Mouse (Mus musculus): ENCODE measurements at regions not wholly inside any gene's neighbourhood (a gene's known extent, or its start where the extent isn't known, plus 50 kb on each side); places are given as distances from the start of the nearest gene placed in this dataset.

GRCm38 (mm10) chr4:64635256-64635962 is 488.6 kb upstream of the Pappa start:
- H3K9ac ChIP-seq, result no peak overlapping the region
- H3K4me3 ChIP-seq, result no peak overlapping the region
- H3K4me1 ChIP-seq (replicated peaks), result no peaks in the 10 kb centered on the region
- no peaks in the 10 kb centered on the region for H3K9me3 ChIP-seq
- H3K27ac ChIP-seq (replicated peaks), result no peak overlapping the region
- H3K27me3 ChIP-seq, result no peaks in the 10 kb centered on the region
- H3K4me2 ChIP-seq, result no peak overlapping the region
- WGBS, result 91% methylated on average over 2 of the region's 2 CpGs
- no peaks in the 10 kb centered on the region for H3K36me3 ChIP-seq
- no peak for ATAC-seq (ENCODE audit: low FRiP score, low read depth)

- Histone ChIP-seq H3K4me2 (no peak overlapping the region), H3K9me3 (no peaks in the 10 kb centered on the region), H3K4me1 (replicated peaks) (no peaks in the 10 kb centered on the region), H3K27me3 (no peaks in the 10 kb centered on the region), H3K4me3 (no peak overlapping the region), H3K27ac (replicated peaks) (no peak overlapping the region), H3K9ac (no peak overlapping the region), H3K36me3 (no peaks in the 10 kb centered on the region)
- no peak for ATAC-seq (ENCODE audit: low FRiP score, low read depth)
- 90% methylated on average over 3 of the region's 3 CpGs for WGBS
Observed at GRCm38 (mm10) chr4:64640056-64640455, 483.9 kb upstream of the Pappa start.

- no peak overlapping the region for H3K9ac ChIP-seq
- whole genome bisulfite sequencing, result 88% methylated on average over 1 of the region's 1 CpGs
- no peak overlapping the region for H3K27ac ChIP-seq (replicated peaks)
- no peak for ATAC-seq (ENCODE audit: low FRiP score, low read depth)
- no peak overlapping the region for H3K4me3 ChIP-seq
- no peak overlapping the region for H3K4me2 ChIP-seq
- H3K9me3 ChIP-seq, result no peaks in the 10 kb centered on the region
- H3K27me3 ChIP-seq, result no peaks in the 10 kb centered on the region
- H3K36me3 ChIP-seq, result no peaks in the 10 kb centered on the region
- H3K4me1 ChIP-seq (replicated peaks), result no peaks in the 10 kb centered on the region
Observed at GRCm38 (mm10) chr4:64640976-64641375, 483.0 kb upstream of the Pappa start.

- Histone ChIP-seq H3K27ac (replicated peaks) (no peak overlapping the region), H3K4me2 (no peak overlapping the region), H3K9me3 (no peaks in the 10 kb centered on the region), H3K27me3 (no peaks in the 10 kb centered on the region), H3K4me3 (no peak overlapping the region), H3K4me1 (replicated peaks) (no peaks in the 10 kb centered on the region), H3K36me3 (no peaks in the 10 kb centered on the region), H3K9ac (no peak overlapping the region)
- no peak for ATAC-seq (ENCODE audit: low FRiP score, low read depth)
- WGBS, result 92% methylated on average over 2 of the region's 2 CpGs
Observed at GRCm38 (mm10) chr4:64645141-64645540, 478.8 kb upstream of the Pappa start.

- H3K9me3 ChIP-seq, result no peaks in the 10 kb centered on the region
- H3K27me3 ChIP-seq, result no peaks in the 10 kb centered on the region
- H3K27ac ChIP-seq (replicated peaks), result no peak overlapping the region
- 78% methylated on average over 3 of the region's 3 CpGs for WGBS
- H3K36me3 ChIP-seq, result no peaks in the 10 kb centered on the region
- no peak overlapping the region for H3K9ac ChIP-seq
- ATAC-seq (ENCODE audit: low FRiP score, low read depth), result no peak
- H3K4me3 ChIP-seq, result no peak overlapping the region
- H3K4me2 ChIP-seq, result no peak overlapping the region
- H3K4me1 ChIP-seq (replicated peaks), result no peaks in the 10 kb centered on the region
Observed at GRCm38 (mm10) chr4:64654157-64654556, 469.8 kb upstream of the Pappa start.

- Histone ChIP-seq H3K4me1 (replicated peaks) (no peaks in the 10 kb centered on the region), H3K27ac (replicated peaks) (no peak overlapping the region), H3K27me3 (no peaks in the 10 kb centered on the region), H3K9me3 (no peaks in the 10 kb centered on the region), H3K9ac (no peak overlapping the region), H3K4me2 (no peak overlapping the region), H3K4me3 (no peak overlapping the region), H3K36me3 (no peaks in the 10 kb centered on the region)
- ATAC-seq (ENCODE audit: low FRiP score, low read depth), result no peak
Observed at GRCm38 (mm10) chr4:64655534-64655933, 468.4 kb upstream of the Pappa start.

- WGBS, result 96% methylated on average over 2 of the region's 2 CpGs
- H3K9me3 ChIP-seq, result no peaks in the 10 kb centered on the region
- H3K27me3 ChIP-seq, result no peaks in the 10 kb centered on the region
Observed at GRCm38 (mm10) chr4:64663722-64664121, 460.3 kb upstream of the Pappa start.

GRCm38 (mm10) chr4:64667998-64668397 is 456.0 kb upstream of the Pappa start:
- 89% methylated on average over 3 of the region's 3 CpGs for WGBS
- Histone ChIP-seq H3K4me3 (no peak overlapping the region), H3K9ac (no peak overlapping the region), H3K4me2 (no peak overlapping the region), H3K36me3 (no peaks in the 10 kb centered on the region), H3K9me3 (no peaks in the 10 kb centered on the region), H3K27me3 (no peaks in the 10 kb centered on the region), H3K27ac (replicated peaks) (no peak overlapping the region), H3K4me1 (replicated peaks) (no peaks in the 10 kb centered on the region)
- no peak for ATAC-seq (ENCODE audit: low FRiP score, low read depth)

More at GRCm38 (mm10) chr4:64663722-64664121, 460.3 kb upstream of the Pappa start:
- H3K4me3 ChIP-seq, result no peak overlapping the region
- ATAC-seq (ENCODE audit: low FRiP score, low read depth), result no peak
- H3K36me3 ChIP-seq, result no peaks in the 10 kb centered on the region
- no peak overlapping the region for H3K4me2 ChIP-seq
- H3K9ac ChIP-seq, result no peak overlapping the region
- H3K27ac ChIP-seq (replicated peaks), result no peak overlapping the region
- no peaks in the 10 kb centered on the region for H3K4me1 ChIP-seq (replicated peaks)

- no peak for ATAC-seq (ENCODE audit: low FRiP score, low read depth)
- WGBS, result 86% methylated on average over 2 of the region's 2 CpGs
Observed at GRCm38 (mm10) chr4:64669722-64670121, 454.3 kb upstream of the Pappa start.

GRCm38 (mm10) chr4:64676438-64676837 is 447.5 kb upstream of the Pappa start:
- Histone ChIP-seq H3K4me1 (replicated peaks) (no peaks in the 10 kb centered on the region), H3K4me3 (no peak overlapping the region), H3K9me3 (no peaks in the 10 kb centered on the region), H3K4me2 (no peak overlapping the region), H3K27ac (replicated peaks) (no peak overlapping the region), H3K9ac (no peak overlapping the region), H3K27me3 (no peaks in the 10 kb centered on the region), H3K36me3 (no peaks in the 10 kb centered on the region)
- ATAC-seq (ENCODE audit: low FRiP score, low read depth), result no peak
- WGBS, result 46% methylated on average over 6 of the region's 6 CpGs

More at GRCm38 (mm10) chr4:64669722-64670121, 454.3 kb upstream of the Pappa start:
- Histone ChIP-seq H3K9ac (no peak overlapping the region), H3K27ac (replicated peaks) (no peak overlapping the region), H3K9me3 (no peaks in the 10 kb centered on the region), H3K36me3 (no peaks in the 10 kb centered on the region), H3K4me3 (no peak overlapping the region), H3K27me3 (no peaks in the 10 kb centered on the region), H3K4me2 (no peak overlapping the region), H3K4me1 (replicated peaks) (no peaks in the 10 kb centered on the region)

GRCm38 (mm10) chr4:64676881-64677280 is 447.1 kb upstream of the Pappa start:
- no peaks in the 10 kb centered on the region for H3K4me1 ChIP-seq (replicated peaks)
- H3K27me3 ChIP-seq, result no peaks in the 10 kb centered on the region
- no peaks in the 10 kb centered on the region for H3K36me3 ChIP-seq
- no peak overlapping the region for H3K9ac ChIP-seq
- H3K4me3 ChIP-seq, result no peak overlapping the region
- no peaks in the 10 kb centered on the region for H3K9me3 ChIP-seq
- H3K4me2 ChIP-seq, result no peak overlapping the region
- 60% methylated on average over 5 of the region's 5 CpGs for WGBS
- H3K27ac ChIP-seq (replicated peaks), result no peak overlapping the region
- no peak for ATAC-seq (ENCODE audit: low FRiP score, low read depth)

GRCm38 (mm10) chr4:64684654-64685053 is 439.3 kb upstream of the Pappa start:
- no peaks in the 10 kb centered on the region for H3K9me3 ChIP-seq
- H3K27me3 ChIP-seq, result no peaks in the 10 kb centered on the region
- WGBS, result 83% methylated on average over 1 of the region's 1 CpGs
- no peaks in the 10 kb centered on the region for H3K4me1 ChIP-seq (replicated peaks)
- H3K27ac ChIP-seq (replicated peaks), result no peak overlapping the region
- H3K9ac ChIP-seq, result no peak overlapping the region
- H3K36me3 ChIP-seq, result no peaks in the 10 kb centered on the region
- no peak overlapping the region for H3K4me3 ChIP-seq
- no peak for ATAC-seq (ENCODE audit: low FRiP score, low read depth)
- no peak overlapping the region for H3K4me2 ChIP-seq

GRCm38 (mm10) chr4:64696134-64696533 is 427.8 kb upstream of the Pappa start:
- WGBS, result 30% methylated on average over 1 of the region's 1 CpGs
- H3K36me3 ChIP-seq, result no peaks in the 10 kb centered on the region
- H3K9ac ChIP-seq, result no peak overlapping the region
- no peaks in the 10 kb centered on the region for H3K9me3 ChIP-seq
- H3K4me1 ChIP-seq (replicated peaks), result no peaks in the 10 kb centered on the region
- no peaks in the 10 kb centered on the region for H3K27me3 ChIP-seq
- H3K27ac ChIP-seq (replicated peaks), result no peak overlapping the region
- no peak overlapping the region for H3K4me2 ChIP-seq
- no peak overlapping the region for H3K4me3 ChIP-seq
- ATAC-seq (ENCODE audit: low FRiP score, low read depth), result no peak
